Mouse (Mus musculus) megakaryocyte progenitor cell, adult 5-6 weeks (primary cell): Measurements from ENCODE around the gene Sbk2. TPM values are rescaled to one million over a fixed set of nuclear protein-coding genes. Genes with fewer than 3 reads are reported as not detected.

Experiments
- ATAC-seq: replicated peaks from 2 replicates; pipeline ENCODE4 v1.8.0; 2016; ENCODE audit warnings: mild to moderate bottlenecking, moderate TSS enrichment, inconsistent platforms; ENCODE audit not compliant: poor library complexity
- total RNA-seq, 2 experiments: library from RNA; stranded (forward) in 1 of 2; stranded (reverse) in 1 of 2; fragments of 157-497, 149-512 nt in 1 of 2; fragments of 200-1000 nt in 1 of 2; gene quantifications; 2 replicates each; pipeline versions ENCODE4 v1.2.3 to v1.2.4; 2015 to 2017

The Sbk2 gene
- total RNA-seq, 2 experiments from 2014 or later, result not detected

DNA sequence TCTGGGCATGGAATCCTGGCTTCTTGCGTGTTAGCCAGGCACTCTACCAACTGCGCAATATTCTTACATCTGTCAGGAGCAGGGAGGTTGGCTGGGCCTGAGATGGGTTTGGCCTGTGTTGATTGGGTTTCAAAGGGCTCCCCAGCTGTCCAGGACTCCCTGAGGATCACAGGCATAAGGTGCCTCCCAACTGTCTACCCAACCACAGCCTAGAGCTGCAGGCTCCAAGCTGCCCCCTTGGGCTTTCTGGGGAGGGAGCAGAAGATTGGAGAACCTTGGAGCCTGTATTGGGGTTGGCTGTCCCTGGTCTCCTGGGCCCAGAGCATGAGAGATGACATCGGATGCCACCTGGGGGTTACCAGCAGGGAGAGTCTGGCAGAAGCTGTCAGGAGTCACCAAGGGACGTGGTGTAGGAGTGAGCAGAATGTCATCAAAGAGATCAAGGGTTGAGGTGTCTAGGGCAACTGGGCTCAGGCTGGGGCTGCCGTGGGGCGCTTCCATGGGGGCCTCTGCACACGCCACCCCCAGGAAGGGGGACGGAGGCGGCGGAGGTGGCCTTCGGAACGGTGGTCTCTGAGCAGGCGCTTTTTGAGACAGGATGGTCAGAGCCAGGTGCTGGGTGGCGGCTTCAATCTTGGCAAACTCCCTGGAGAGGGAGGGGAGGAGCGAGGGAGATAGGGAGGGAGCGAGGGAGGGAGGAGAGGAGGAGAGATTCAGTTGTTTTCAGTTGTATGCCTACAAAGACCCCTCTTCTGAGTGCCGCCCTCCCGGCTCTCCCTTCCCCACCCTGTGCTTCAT is 65.2 kb downstream of the Sbk2 start:
- no peak; the same call in 1 of the 2 replicates for ATAC-seq

DNA sequence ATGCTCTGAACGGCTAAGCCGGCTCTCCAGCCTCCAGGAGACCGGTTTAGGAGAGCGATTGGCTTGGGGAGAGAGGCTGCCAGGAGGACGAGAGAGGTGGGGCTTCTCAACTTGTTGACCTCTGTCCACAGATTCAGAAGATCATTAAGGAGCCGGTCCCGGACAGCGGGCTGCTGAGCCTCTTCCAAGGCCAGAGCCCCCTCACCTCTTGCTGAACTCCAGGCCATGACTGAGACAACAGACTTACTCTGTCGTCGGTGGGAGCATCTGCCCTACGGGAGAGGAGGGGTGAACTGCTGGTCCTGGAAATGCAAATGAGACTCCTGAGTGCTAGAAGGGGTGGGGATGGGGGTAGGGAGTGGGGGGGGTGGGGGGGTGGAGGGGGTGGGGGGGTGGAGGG is 69.0 kb downstream of the Sbk2 start:
- no peak for ATAC-seq

Other genes with a start within 250 kb of the Sbk2 start
Only the 30 nearest of the 32 such genes appear.
- 37.3 and 41.0 TPM in 2 replicates for gene Kmt5c, start 224.3 kb downstream of the Sbk2 start, total RNA-seq (2015)
- 50.1 and 55.6 TPM in 2 replicates for gene Kmt5c, start 224.3 kb downstream of the Sbk2 start, total RNA-seq (2017)
- gene Cox6b2, start 211.3 kb downstream of the Sbk2 start, total RNA-seq (2015), result 63.0 and 71.7 TPM in 2 replicates
- 44.2 and 66.7 TPM in 2 replicates for gene Cox6b2, start 211.3 kb downstream of the Sbk2 start, total RNA-seq (2017)
- not detected in 2 replicates for gene Fam71e2, start 193.1 kb downstream of the Sbk2 start, total RNA-seq (2015)
- not detected in 2 replicates for gene Fam71e2, start 193.1 kb downstream of the Sbk2 start, total RNA-seq (2017)
- 0.17 TPM in 1 of 2 replicates, not detected in the other for gene Il11, start 181.5 kb downstream of the Sbk2 start, total RNA-seq (2015)
- not detected in 2 replicates for gene Il11, start 181.5 kb downstream of the Sbk2 start, total RNA-seq (2017)
- gene Tmem190, start 181.5 kb downstream of the Sbk2 start, total RNA-seq (2015), result not detected in 2 replicates
- not detected in 2 replicates for gene Tmem190, start 181.5 kb downstream of the Sbk2 start, total RNA-seq (2017)
- 6.2 and 10.5 TPM in 2 replicates for gene Tmem238, start 174.8 kb downstream of the Sbk2 start, total RNA-seq (2015)
- 5.4 and 5.5 TPM in 2 replicates for gene Tmem238, start 174.8 kb downstream of the Sbk2 start, total RNA-seq (2017)
- gene Rpl28, start 171.5 kb downstream of the Sbk2 start, total RNA-seq (2015), result 1,898 and 2,111 TPM in 2 replicates
- 686 and 710 TPM in 2 replicates for gene Rpl28, start 171.5 kb downstream of the Sbk2 start, total RNA-seq (2017)
- 280 and 341 TPM in 2 replicates for gene Ube2s, start 151.8 kb downstream of the Sbk2 start, total RNA-seq (2015)
- gene Ube2s, start 151.8 kb downstream of the Sbk2 start, total RNA-seq (2017), result 169 and 190 TPM in 2 replicates
- gene Shisa7, start 119.7 kb downstream of the Sbk2 start, total RNA-seq (2015), result 0.05 TPM in 1 of 2 replicates, not detected in the other
- not detected in 2 replicates for gene Shisa7, start 119.7 kb downstream of the Sbk2 start, total RNA-seq (2017)
- 9.1 and 13.4 TPM in 2 replicates for gene Isoc2b, start 94.1 kb downstream of the Sbk2 start, total RNA-seq (2015)
- 34.9 and 98.1 TPM in 2 replicates for gene Isoc2b, start 94.1 kb downstream of the Sbk2 start, total RNA-seq (2017)
- gene Isoc2a, start 87.3 kb downstream of the Sbk2 start, total RNA-seq (2015), result 2.4 and 3.1 TPM in 2 replicates
- 7.3 and 8.7 TPM in 2 replicates for gene Isoc2a, start 87.3 kb downstream of the Sbk2 start, total RNA-seq (2017)
- gene Gm36210, start 57.9 kb downstream of the Sbk2 start, total RNA-seq (2015), result not detected in 2 replicates
- not detected in 2 replicates for gene Gm36210, start 57.9 kb downstream of the Sbk2 start, total RNA-seq (2017)
- 7.4 and 8.0 TPM in 2 replicates for gene Zfp628, start 49.2 kb downstream of the Sbk2 start, total RNA-seq (2015)
- 1.9 and 2.7 TPM in 2 replicates for gene Zfp628, start 49.2 kb downstream of the Sbk2 start, total RNA-seq (2017)
- gene Nat14, start 42.4 kb downstream of the Sbk2 start, total RNA-seq (2015), result 0.20 and 0.64 TPM in 2 replicates
- not detected in 2 replicates for gene Nat14, start 42.4 kb downstream of the Sbk2 start, total RNA-seq (2017)
- not detected in 2 replicates for gene Ssc5d, start 38.6 kb downstream of the Sbk2 start, total RNA-seq (2015)
- 0.10 TPM in 1 of 2 replicates, not detected in the other for gene Ssc5d, start 38.6 kb downstream of the Sbk2 start, total RNA-seq (2017)
- gene Sbk3, start 6.8 kb upstream of the Sbk2 start, total RNA-seq (2015), result not detected in 2 replicates
- gene Sbk3, start 6.8 kb upstream of the Sbk2 start, total RNA-seq (2017), result not detected in 2 replicates
- gene Zfp579, start 31.8 kb upstream of the Sbk2 start, total RNA-seq (2015), result 11.1 and 14.3 TPM in 2 replicates
- gene Zfp579, start 31.8 kb upstream of the Sbk2 start, total RNA-seq (2017), result 2.7 and 4.2 TPM in 2 replicates
- gene Zfp524, start 50.0 kb upstream of the Sbk2 start, total RNA-seq (2015), result 11.0 and 13.0 TPM in 2 replicates
- gene Zfp524, start 50.0 kb upstream of the Sbk2 start, total RNA-seq (2017), result 5.5 and 7.4 TPM in 2 replicates
- gene Fiz1, start 50.3 kb upstream of the Sbk2 start, total RNA-seq (2015), result 35.6 and 39.2 TPM in 2 replicates
- gene Fiz1, start 50.3 kb upstream of the Sbk2 start, total RNA-seq (2017), result 17.7 and 24.0 TPM in 2 replicates
- 1.9 and 4.6 TPM in 2 replicates for gene Gm44973, start 51.1 kb upstream of the Sbk2 start, total RNA-seq (2015)
- gene Gm44973, start 51.1 kb upstream of the Sbk2 start, total RNA-seq (2017), result not detected in 2 replicates
- gene Zfp865, start 56.0 kb upstream of the Sbk2 start, total RNA-seq (2015), result 13.2 and 14.5 TPM in 2 replicates
- gene Zfp865, start 56.0 kb upstream of the Sbk2 start, total RNA-seq (2017), result 12.4 and 14.4 TPM in 2 replicates
- 0.57 TPM in 1 of 2 replicates, not detected in the other for gene Ccdc106, start 56.1 kb upstream of the Sbk2 start, total RNA-seq (2015)
- gene Ccdc106, start 56.1 kb upstream of the Sbk2 start, total RNA-seq (2017), result 0.21 TPM in 1 of 2 replicates, not detected in the other
- gene 4632433K11Rik, start 69.7 kb upstream of the Sbk2 start, total RNA-seq (2015), result not detected in 2 replicates
- gene 4632433K11Rik, start 69.7 kb upstream of the Sbk2 start, total RNA-seq (2017), result 0.88 TPM in 1 of 2 replicates, not detected in the other
- 0.72 and 1.5 TPM in 2 replicates for gene Zfp784, start 74.0 kb upstream of the Sbk2 start, total RNA-seq (2015)
- gene Zfp784, start 74.0 kb upstream of the Sbk2 start, total RNA-seq (2017), result 1.6 and 1.7 TPM in 2 replicates
- 2.3 and 3.0 TPM in 2 replicates for gene Zfp580, start 87.1 kb upstream of the Sbk2 start, total RNA-seq (2015)
- gene Zfp580, start 87.1 kb upstream of the Sbk2 start, total RNA-seq (2017), result 0.24 and 0.67 TPM in 2 replicates
- 99.3 TPM in 2 replicates for gene U2af2, start 97.7 kb upstream of the Sbk2 start, total RNA-seq (2015)
- 225 and 247 TPM in 2 replicates for gene U2af2, start 97.7 kb upstream of the Sbk2 start, total RNA-seq (2017)
- gene Epn1, start 115.8 kb upstream of the Sbk2 start, total RNA-seq (2015), result 41.0 and 42.0 TPM in 2 replicates
- gene Epn1, start 115.8 kb upstream of the Sbk2 start, total RNA-seq (2017), result 37.0 and 51.5 TPM in 2 replicates
- not detected in 2 replicates for gene Rfpl4, start 152.5 kb upstream of the Sbk2 start, total RNA-seq (2015)
- gene Rfpl4, start 152.5 kb upstream of the Sbk2 start, total RNA-seq (2017), result not detected in 2 replicates
- not detected in 2 replicates for gene Rasl2-9, start 161.5 kb upstream of the Sbk2 start, total RNA-seq (2015)
- gene Rasl2-9, start 161.5 kb upstream of the Sbk2 start, total RNA-seq (2017), result not detected in 2 replicates
- gene Vmn1r55, start 185.3 kb upstream of the Sbk2 start, total RNA-seq (2015), result not detected in 2 replicates
- gene Vmn1r55, start 185.3 kb upstream of the Sbk2 start, total RNA-seq (2017), result not detected in 2 replicates